Mouse (Mus musculus): ENCODE measurements around the gene Kdm2b.

Gene Kdm2b

GRCm38 (mm10) chr5:122888612-122889214 lies 100.9 kb downstream of the Kdm2b start:
- DNase-seq = no peak

GRCm38 (mm10) chr5:122887926-122888611 lies 101.6 kb downstream of the Kdm2b start:
- no peak for DNase-seq

- no peak for DNase-seq
These were observed 102.6 kb downstream of the Kdm2b start for GRCm38 (mm10) chr5:122887033-122887432.

- DNase-seq = no peak
These were observed 104.9 kb downstream of the Kdm2b start for GRCm38 (mm10) chr5:122884594-122885348.

GRCm38 (mm10) chr5:122883652-122884235 lies 105.9 kb downstream of the Kdm2b start:
- DNase-seq = no peak

GRCm38 (mm10) chr5:122883237-122883636 lies 106.4 kb downstream of the Kdm2b start:
- no peak for DNase-seq

- no peak for DNase-seq
These were observed 107.2 kb downstream of the Kdm2b start for GRCm38 (mm10) chr5:122882256-122883050.

GRCm38 (mm10) chr5:122881313-122881712 lies 108.3 kb downstream of the Kdm2b start:
- peak; percentile 81 for DNase-seq

GRCm38 (mm10) chr5:122880241-122880980 lies 109.2 kb downstream of the Kdm2b start:
- DNase-seq = no peak

GRCm38 (mm10) chr5:122876671-122877070 lies 113.0 kb downstream of the Kdm2b start:
- DNase-seq = no peak

- no peak for DNase-seq
These were observed 115.3 kb downstream of the Kdm2b start for GRCm38 (mm10) chr5:122874359-122874758.

GRCm38 (mm10) chr5:122873573-122873972 lies 116.0 kb downstream of the Kdm2b start:
- DNase-seq = no peak

GRCm38 (mm10) chr5:122872626-122873025 lies 117.0 kb downstream of the Kdm2b start:
- DNase-seq = no peak

- no peak for DNase-seq
These were observed 126.6 kb downstream of the Kdm2b start for GRCm38 (mm10) chr5:122863053-122863452.

- no peak for DNase-seq
These were observed 133.8 kb downstream of the Kdm2b start for GRCm38 (mm10) chr5:122855858-122856257.

- DNase-seq = no peak
These were observed 137.0 kb downstream of the Kdm2b start for GRCm38 (mm10) chr5:122852611-122853010.

- peak; percentile 89 for DNase-seq
These were observed 139.2 kb downstream of the Kdm2b start for GRCm38 (mm10) chr5:122850319-122851002.

GRCm38 (mm10) chr5:122849521-122850318 lies 139.9 kb downstream of the Kdm2b start, which contains the start of gene Rnf34:
Gene Rnf34, plus strand, starts transcription at chr5:122850048.
- peak; percentile 98 for DNase-seq

GRCm38 (mm10) chr5:122843799-122844198 lies 145.8 kb downstream of the Kdm2b start:
- no peak for DNase-seq

GRCm38 (mm10) chr5:122841126-122841525 lies 148.5 kb downstream of the Kdm2b start:
- DNase-seq = no peak
